Mouse (Mus musculus) CD4-positive, CD25-positive, alpha-beta regulatory T cell, adult 2 months (primary cell): Measurements from ENCODE around the gene Ppdpf.

Source experiments
- DNase-seq: peaks from one replicate; pipeline ENCODE4 v3.0.0-alpha.2; 2012; ENCODE audit warnings: low read depth, low spot score

The Ppdpf gene

DNA sequence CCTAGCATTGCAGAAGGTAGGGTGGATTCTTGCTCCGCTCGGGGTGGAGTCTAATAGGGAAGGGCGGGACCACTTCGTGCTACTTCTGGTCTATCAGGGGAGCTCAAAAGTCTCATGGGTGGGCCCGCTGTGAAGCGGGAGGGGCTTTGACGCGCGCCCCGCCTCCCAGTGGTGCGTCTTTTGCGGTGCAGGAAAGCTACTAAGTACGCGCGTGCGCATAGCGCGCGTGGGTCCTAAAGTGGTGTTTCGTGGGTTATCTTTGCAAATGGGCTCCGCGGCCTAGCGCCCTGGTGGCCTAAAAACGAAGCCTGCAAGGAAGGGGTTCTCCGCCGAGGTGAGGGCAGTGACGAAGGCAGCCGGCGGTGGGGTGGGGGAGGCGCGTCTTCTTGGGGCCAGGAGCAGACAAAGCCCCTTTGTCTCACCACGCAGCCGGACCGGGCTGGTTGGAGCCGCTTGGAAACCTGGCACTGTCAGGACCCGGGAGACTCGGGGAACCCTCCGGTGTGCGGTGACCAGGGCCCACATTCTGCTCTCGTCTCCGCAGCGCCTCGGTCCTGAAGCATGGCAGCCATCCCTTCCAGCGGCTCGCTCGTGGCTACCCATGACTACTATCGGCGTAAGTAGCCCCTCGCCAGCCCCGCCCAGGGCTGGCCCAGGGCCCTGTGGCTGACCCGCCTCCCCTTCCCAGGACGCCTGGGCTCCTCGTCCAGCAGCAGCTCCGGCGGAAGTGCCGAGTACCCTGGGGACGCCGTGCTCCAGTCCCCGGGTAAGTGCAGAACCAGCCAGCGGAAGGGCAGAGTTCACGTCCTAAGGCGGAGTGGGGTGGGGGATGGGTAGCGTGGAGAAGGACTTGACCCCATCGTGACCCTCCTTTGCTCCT is at the start of gene Ppdpf:
Gene Ppdpf, plus strand, starts transcription at position 127 of the 880 bp plus-strand sequence.
- peak; percentile 98 for DNase-seq

DNA sequence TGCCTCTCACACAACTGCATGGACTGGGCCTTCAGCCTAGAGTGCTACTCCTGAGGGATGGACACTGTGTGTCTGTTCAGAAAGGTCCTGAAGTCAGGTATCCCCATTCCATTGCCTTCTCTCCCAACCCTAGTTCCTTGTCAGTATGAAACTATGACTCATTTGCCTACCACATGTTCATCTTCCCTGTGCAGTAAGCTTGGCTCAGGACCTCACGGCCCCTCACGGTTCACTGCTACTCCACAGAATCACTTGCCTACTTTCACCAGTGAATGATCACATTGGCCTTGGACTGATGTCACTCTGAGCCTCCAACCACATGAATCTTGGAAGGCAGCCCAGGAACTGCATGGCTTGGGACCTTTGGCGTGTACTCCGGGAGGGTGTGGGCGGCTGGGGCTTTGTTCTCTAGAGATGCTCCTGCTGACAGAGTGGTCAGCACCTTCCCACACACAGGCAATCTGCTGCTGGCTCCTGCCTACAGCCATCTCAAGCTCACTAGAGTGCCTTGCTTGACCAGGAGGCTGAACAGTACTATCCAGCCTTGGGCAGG is 47.3 kb upstream of the Ppdpf start:
- no peak for DNase-seq

DNA sequence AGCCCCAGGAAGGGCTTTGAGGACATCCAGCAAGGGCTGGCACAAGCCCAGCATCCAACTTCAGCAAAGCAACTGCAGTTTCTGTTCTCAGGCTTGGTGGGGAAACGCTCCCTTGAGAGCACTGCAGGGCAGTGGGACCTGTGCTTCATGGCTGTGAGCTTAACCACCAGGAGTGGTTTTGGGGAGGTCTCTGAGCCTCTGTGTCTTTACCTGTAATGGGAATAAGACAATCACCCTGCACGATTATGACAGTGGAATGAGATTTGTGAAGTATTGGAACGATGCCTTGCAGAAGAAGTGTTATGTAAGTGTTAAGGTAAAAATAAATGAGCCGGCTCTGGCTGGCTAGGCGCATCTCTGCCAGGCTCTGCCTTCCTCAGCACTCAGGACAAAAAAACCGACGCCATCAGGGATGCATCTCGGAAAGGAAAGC is 44.3 kb upstream of the Ppdpf start:
- DNase-seq, result no peak

DNA sequence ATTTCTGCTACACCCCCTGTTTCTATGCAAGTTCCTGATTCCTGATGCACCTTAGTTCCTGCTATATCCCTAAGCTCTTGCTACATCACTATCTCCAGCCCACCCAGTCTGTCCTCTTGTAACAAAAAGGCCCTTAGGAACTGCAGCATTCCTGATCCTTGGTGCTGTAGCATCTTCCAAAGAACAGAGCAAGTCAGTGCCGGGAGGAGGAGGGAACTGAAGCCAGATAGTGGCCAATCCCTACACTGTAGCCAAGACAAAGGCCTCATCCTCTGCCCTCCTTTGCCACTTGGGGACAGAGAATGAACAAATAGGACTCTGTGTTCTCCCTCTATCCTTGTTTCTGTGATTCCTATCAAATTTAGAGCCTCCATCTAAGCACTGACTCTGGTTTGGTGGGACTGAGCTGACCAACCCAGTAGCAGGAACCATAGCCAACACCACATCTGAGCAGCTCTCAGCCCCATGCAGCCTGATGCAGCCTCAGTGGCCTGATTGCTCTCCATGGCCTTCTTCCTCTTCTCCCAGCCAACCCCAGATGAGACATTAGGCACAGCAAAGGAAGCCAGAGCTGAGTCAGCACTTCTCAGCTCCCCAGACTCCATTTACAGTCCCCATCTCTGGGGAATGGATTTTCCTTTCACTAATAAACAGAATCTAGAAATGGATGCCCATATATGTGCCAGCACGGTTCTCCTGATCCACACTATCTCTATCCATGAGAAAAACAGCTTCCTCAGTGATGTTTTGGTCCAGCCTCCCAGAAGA is 43.4 kb upstream of the Ppdpf start:
- DNase-seq, result no peak

DNA sequence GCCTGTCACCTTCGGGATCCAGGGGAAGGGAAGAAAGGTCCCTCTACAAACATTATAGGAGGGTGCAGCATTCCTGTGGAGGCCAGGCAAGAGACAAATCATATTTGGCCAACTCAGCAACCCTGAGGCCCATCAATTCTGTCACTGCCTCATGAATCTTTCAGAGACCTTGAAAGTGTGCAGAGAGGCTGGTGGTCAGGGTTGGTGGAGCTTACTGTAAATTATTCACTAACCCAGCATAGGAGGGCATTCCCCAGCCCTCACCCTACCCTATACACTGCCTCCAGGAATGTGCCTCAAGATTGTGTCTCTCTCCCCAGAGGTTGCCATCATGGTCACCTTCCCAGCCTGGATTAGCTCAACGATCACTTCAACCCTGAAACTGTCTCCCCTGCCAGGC is 42.4 kb upstream of the Ppdpf start:
- DNase-seq, result no peak

DNA sequence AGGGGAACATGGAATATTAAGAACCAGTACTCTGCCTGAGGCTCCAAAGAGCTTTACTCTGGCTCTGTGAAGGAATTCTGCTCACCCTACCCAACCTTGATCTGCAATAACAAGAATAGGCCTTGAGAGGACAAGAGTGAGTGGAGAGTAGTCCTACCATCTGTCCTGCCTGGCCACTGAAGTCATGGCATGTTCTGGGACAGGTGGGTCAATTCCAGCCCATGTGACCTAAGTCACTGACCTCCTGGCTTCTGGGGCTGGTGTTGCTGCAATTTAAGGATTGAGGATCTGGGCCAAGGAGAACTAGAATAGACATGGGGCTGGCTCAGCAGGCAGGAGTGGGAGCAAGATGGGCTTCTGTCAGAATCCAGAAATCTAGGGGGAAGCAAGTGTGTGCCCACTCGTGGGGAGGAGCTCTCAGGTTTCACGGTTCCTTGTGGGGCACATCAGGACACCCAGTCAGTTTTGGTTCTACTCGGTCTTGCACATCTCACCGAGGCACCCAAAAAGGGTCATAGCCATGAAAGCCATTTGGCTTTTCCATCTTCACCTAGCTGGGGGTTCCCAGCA is 40.0 kb upstream of the Ppdpf start:
- no peak for DNase-seq

DNA sequence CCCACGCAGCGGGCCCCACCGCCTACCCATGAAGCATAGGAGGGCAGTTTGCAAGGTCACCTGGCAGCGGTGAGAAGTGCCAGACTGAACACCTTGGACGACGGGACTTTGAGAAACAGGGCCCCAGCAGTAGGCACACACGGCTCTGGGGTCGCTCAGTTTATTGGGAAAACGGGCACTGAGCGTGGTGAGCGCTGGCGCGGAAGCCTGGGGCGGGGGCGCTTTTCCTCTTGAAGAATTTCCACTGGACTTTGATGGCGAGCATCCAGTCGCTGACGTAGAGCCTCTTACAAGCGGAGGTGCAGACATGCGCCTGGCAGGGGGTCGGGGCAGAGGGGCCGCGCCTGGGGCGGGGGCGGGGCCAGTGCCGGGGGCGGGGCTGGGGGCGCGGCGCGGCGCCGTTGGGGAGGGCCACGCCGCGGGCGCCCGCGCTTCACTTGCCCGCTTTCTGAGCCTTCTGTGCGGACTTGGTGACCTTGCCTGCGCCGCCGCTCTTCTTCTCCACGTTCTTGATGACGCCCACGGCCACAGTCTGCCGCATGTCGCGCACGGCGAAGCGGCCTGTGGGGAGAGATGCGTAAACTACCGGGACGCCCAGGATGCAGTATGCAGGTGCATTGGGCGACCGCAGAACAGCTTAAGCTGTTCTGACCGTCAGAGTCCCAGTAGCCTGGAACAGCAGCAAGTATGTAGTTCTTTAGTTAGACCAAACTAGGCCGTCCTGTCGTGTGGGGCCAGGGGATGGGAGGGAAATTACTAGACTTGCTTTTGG is 39.3 kb upstream of the Ppdpf start:
- peak; percentile 31 for DNase-seq

DNA sequence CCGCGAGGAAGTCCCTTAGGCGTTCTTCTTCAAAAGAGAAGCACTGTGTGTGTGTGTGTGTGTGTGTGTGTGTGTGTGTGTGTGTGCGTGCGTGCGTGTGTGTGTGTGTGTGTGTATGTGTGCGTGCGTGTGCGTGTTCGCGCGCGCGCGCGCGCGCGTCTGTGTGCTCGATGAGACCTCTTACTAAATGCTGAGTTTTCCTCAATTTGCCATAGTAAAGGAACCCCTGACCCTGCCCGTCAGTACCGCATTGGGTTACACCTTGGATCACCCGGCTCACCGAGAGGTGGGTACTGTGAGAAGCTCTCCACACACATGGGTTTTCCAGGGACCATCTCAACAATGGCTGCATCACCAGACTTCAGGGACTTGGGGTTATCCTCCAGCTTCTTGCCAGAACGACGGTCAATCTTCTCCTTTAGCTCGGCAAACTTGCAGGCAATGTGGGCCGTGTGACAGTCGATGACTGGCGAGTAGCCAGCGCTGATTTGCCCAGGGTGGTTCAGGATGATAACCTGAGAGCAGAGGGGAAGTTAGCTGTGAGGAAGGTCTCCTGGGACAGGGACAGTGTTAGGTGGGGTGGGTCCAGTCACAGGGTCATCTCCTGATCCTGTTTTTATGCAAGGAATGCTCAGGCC is 38.6 kb upstream of the Ppdpf start:
- DNase-seq, result no peak

DNA sequence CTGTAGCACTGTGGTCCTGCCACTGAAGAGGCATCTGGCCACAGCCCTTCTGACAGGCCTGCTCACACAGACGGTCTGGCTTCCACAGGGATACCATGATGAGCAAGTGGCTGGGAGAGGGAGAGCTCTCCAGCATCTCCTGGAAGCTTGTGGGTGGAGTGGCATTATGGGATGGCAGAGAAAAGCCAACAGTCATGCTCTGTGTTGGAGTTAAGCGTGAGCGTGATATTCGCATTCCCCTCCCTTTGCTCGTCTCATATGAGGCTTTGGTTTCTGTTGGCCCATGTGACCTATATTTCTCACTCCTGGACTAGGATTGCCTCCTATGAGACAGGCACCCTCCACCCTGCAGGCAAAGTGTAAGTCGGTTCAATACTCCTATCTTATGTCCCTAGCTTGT is 36.8 kb upstream of the Ppdpf start:
- no peak for DNase-seq

DNA sequence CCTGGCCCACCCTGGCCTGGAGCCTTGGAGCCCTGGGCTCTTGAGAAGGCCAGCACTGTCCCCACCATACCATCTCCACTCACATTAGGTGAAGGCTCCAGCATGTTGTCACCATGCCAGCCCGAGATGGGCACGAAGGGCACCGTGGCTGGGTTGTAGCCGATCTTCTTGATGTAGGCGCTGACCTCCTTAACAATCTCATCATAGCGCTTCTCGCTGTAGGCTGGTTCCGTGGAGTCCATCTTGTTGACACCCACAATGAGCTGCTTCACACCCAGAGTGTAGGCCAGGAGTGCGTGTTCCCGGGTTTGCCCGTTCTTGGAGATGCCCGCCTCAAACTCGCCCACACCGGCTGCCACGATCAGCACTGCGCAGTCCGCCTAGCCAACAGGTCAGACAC is 34.3 kb upstream of the Ppdpf start:
- no peak for DNase-seq

DNA sequence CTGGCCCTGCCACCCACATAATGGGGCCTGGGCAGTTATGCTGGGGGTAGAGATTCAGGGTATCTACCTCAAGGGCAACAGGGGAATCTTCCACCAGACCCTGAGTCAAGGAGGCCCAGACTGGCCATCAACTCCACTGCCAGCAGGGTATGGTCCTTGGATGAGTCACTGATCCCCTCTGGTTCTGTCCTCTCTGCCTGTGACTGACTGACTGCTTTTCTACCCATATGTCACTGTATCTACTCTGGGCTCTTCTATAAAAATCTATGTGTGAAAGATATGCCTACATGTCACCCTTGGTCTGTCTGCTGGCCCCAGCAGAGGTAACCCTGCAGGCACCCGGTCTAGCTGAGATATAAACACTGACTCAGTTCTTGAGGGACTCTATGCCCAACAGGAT is 33.9 kb upstream of the Ppdpf start:
- no peak for DNase-seq

DNA sequence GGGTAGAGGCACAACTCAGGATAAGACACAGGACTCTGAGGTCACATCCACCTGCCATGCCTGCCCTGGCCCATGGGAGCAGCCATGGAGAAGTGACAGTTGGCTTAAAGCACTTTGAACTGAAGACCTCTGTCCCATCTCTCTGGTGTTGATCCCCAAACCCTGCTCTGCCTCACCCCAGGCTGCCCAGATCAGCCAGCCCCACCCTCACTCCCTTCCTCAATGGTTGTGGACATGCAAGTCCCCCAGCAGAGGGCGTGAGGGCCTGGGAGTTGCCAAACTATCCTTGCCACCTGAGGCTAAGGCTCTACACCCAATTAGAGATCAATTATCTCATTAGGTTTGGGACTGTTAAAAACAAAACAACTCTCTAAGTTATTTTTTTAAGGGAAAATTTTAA is 33.2 kb upstream of the Ppdpf start:
- DNase-seq, result peak; percentile 45

DNA sequence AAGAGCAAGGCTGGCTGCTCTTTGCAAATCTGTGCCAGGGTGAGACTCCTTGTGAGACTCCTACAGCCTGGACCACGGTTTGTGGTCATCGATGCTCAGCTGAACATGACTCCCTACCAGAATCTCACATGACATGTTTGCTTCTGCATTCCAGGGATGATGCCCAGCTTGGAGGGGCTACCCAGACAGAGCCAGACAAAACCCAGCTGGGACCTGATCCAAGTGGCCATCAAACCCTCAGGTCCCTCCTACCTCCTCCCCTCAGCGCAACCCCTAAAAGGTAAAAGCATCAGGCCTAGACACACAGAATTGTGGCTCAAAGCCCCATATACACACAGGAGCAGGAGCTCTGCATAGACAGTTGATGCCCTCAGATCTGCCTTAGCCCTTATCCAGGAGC is 32.7 kb upstream of the Ppdpf start:
- DNase-seq, result no peak

DNA sequence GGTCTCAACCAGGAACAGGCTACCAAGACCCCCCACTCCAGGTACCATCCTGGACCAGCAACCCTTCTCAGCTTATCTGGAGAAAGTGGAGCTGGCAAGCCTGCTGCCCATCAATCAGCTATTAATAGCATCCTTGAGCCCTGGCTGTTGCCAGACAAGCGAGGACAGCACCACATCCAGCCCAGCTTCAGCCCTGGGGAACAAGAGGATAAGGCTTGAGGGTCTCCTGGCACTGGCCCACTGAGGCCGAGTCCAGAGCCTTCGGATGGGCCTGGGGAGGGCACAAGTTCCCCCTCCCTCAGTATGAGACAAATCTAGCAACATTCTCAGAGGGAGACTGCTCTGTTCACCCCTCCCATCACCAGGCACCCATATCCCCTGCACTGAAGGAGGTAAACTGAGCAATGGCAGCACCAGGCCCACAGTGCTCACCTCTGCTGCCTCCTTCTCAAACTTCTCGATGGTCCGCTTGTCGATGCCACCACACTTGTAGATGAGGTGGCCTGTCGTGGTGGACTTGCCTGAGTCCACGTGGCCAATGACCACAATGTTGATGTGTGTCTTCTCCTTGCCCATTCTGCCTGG is 32.1 kb upstream of the Ppdpf start:
- DNase-seq, result no peak

DNA sequence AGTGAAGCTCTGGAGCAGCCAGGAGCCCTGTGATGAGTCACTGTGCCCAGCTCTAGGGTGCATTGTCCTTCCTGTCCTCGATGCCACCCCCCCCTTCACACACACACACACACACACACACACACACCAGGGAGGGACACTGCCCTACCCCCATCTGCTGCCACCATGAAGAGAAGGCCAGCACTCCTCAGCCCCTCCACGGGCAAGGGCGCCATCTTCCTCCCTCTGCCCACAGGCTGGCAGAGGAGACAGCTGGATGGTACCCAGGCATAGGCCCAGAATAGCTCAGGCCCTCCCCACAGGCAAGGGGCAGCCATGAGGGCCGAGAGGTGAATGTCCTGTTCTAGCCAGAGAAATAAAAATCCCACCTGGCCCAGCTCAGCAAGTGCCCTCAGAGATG is 31.2 kb upstream of the Ppdpf start:
- DNase-seq, result no peak

DNA sequence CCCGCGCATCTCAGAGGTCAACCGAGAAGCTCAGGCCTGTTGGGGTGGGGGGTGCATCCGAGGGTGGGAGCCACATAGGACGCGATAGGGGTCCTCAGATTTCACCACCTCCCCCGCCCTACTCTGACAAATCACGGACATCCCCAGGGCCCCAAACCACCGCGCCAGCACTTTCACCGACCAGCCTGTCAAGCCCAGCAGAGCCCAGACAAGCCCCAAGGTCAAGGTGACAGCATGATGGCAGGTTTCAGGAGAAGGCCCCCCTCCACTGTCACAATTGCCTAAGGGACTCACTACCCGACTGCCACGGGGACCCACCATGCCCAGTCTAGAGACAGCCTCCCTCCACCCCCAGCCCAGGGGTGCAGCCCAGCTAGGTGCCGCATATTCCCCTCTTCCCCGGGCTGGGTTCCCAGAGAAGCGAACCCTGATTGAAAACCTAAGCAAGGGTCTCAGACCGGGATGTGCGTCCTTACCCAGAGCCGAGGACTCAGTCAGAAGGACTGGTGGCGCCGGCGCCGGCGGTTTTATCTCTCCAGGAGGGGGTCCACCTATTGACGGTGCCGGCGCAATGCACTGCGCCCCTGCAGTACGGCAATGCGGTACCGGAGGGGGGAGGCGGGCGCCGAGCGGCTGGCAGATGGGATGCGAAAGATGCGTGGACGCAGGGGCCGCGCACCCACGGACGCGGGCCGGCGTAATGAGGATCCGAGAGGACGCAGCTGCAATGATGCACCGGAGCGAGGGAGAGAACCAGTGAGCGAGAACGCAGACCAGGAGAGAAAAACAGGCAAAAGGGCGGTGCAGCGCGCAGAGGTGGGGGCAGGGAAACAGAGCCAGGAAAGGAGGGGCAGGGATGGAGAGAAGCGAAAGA is 30.6 kb upstream of the Ppdpf start, which contains the start of gene Eef1a2:
Gene Eef1a2, minus strand, starts transcription at position 767 of the 874 bp plus-strand sequence.
- no peak for DNase-seq

DNA sequence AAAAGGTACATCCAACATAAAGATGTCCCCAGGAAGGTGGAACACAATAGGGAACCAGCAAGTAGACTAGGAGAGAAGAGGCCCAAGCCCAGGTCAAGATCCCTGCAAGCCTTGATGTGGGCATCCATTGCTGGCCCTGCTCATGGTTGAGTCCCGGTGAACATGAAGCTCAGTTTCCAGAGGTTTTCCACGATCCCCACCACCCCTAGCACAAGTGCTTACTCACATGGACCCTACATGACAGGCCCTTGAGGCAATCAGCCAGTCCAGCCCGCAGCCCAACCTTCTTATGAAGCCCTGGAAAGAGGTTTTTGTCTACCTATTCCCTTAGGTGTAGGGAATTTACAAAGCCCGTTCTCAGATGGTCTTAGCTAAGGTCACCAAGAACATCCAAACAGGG is 29.9 kb upstream of the Ppdpf start:
- DNase-seq, result no peak

DNA sequence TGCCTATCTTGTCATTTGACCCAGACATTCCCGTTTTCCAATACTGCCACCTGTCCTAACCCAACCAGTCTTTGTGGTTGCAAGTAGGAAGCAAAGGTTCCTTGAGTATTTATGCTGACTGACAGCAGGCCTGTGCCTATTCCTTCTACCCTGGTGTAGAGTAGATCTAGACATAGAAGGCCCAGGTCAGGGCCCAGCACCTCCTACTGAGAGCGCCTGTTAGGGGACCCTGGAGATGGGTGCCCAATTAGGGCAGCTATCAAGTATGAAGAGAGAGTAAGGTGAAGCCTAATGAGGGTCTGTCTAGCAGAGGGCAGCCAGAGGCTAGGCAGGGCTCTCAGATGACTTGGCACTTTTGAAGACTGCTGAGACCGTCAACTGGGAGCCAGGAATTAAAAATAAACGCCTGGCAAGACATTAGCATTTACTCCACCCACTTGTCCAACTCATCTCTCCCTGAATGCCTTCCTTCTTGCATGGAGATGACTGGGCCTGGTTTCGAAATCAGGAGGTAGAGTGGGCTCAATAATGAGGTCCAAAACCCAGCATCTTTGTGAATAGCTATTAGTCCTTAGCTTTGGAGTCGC is 29.2 kb upstream of the Ppdpf start:
- no peak for DNase-seq

DNA sequence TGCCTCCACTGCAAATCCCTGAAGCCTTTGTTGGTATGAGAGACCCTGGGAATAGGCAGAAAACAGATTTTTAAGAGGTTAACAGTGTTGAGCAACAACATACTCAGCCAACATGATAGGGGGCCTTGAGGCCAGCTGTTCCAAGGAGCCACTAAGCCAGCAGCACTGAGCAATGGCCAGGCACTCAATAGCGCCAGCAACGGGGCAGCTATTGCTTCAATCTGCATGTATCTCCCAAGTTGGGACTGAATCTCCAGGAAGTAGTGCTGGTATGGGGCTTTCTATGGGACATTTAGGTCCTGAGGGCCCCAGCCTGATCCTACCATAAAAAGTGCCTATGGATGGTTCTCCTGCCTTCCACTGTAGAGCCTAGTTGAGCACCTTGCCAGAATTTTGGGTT is 28.6 kb upstream of the Ppdpf start:
- no peak for DNase-seq
